Mouse (Mus musculus) myocyte (in vitro differentiated cells): ENCODE measurements around the gene Dip2c.

Experiments
- CEBPB ChIP-seq: IDR thresholded peaks from 2 replicates; pipeline ENCODE4 v1.6.1; 2011; ENCODE audit warnings: mild to moderate bottlenecking, moderate library complexity; ENCODE audit not compliant: poor library complexity, insufficient read depth, severe bottlenecking
- E2F4 ChIP-seq: IDR thresholded peaks from one replicate; pipeline ENCODE4 v1.6.1; 2011; ENCODE audit warnings: mild to moderate bottlenecking, control low read depth, moderate library complexity; ENCODE audit not compliant: insufficient read depth
- MYOD1 ChIP-seq, 3 experiments: IDR thresholded peaks; one replicate each; pipeline ENCODE4 v1.6.1; 2011; ENCODE audit warnings: control low read depth in 2 of 3, low read depth in 2 of 3, mild to moderate bottlenecking in 2 of 3, moderate library complexity in 1 of 3; ENCODE audit not compliant: insufficient read length in 2 of 3, control insufficient read depth in 1 of 3
- POLR2A ChIP-seq: IDR thresholded peaks from one replicate; pipeline ENCODE4 v1.6.1; 2011; ENCODE audit warnings: low read depth, mild to moderate bottlenecking, control low read depth, moderate library complexity; ENCODE audit not compliant: insufficient read length
- TCF3 ChIP-seq: IDR thresholded peaks from one replicate; pipeline ENCODE4 v1.6.1; 2011; ENCODE audit warnings: low read depth, control low read depth; ENCODE audit not compliant: insufficient read length
- USF1 ChIP-seq: IDR thresholded peaks from one replicate; pipeline ENCODE4 v1.6.1; 2011; ENCODE audit warnings: low read depth, mild to moderate bottlenecking, control low read depth, moderate library complexity

DNA sequence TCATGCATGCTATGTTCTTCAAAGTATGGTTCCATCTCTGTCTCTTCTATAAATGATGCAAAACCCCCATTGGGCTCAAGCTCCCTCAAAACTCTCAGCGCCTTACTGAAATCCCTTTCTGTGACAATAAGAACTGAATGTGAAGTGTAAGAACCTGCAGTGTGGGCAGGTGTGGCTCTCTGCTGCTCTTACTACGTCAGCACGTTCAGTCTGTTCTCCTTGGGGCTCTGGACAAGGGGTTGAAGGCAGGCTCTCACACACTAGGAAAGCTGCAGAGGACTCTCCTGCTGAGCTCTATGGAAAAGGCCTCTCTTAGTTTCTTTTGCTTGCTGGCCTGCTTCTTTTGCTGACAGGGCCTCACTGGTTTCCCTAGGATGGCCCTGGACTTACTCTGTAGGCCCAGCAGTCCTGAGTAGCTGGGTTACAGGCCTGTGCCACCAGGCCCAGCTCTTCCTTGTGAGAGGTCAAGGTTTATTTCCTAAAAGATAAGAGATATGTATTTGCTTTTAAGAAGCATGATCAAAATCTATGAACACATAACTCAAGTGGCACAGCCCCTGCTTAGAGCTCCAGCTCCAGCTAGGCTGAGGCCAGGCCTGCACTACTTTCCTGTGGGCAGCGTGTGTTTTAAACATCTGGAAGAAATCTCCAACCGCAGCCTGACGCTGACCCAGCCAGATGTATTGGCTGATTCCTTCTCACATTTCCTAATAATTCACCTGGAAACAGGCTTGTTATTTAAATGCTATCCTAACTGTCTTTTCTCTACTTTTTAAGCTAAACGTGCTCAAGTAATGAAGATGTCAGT lies 432.3 kb downstream of the Dip2c start:
- TF ChIP-seq POLR2A = no peak
- no peak for TF ChIP-seq CEBPB
- no peak for TF ChIP-seq E2F4
- TF ChIP-seq MYOD1 (IDR thresholded peaks at IDR 0.05; ENCODE audit: control insufficient read depth in 1 of 3, insufficient read length in 2 of 3, low read depth in 2 of 3) = no peak
- TF ChIP-seq USF1 = no peak
- no peak for TF ChIP-seq TCF3
